ENCODE assay signal across 17 mouse cellular contexts in genomic region chr2:8379590-8379989, GRCm38 (mm10).
DNase-seq lines count a peak whose midpoint lies in the region; ATAC-seq and TF ChIP-seq lines count a peak whose summit lies in the region.
"Had no signal": no experiment of that assay in that cellular context is flagged by ENCODE, and none has a peak within 500 bp of the region (broad histone marks: within the 10 kb centered on the region; RNA-seq: fewer than 3 reads in every experiment).

No protein-coding gene starts in this region.

- H3K9ac ChIP-seq in hindbrain, postnatal 0 days (replicated peaks; ENCODE audit: low read length): no peak overlapping the region
- no peak overlapping the region for H3K9ac ChIP-seq in hindbrain, embryonic 14.5 days
- no peak overlapping the region for H3K9ac ChIP-seq in midbrain, postnatal 0 days (replicated peaks; ENCODE audit: low read length, poor library complexity, severe bottlenecking)
- no peak overlapping the region for H3K9ac ChIP-seq in midbrain, embryonic 11.5 days (ENCODE audit: low read length)
- H3K9ac ChIP-seq: embryonic facial prominence, embryonic 15.5 days; heart, embryonic 12.5 days; hindbrain, embryonic 15.5 days had no signal

- DNase-seq in cerebellum, postnatal 10 days: peak; percentile 4 to 45
- no peak for DNase-seq in cerebellum, adult 11-12 months
- DNase-seq in hindbrain, postnatal 0 days (ENCODE audit: low spot score): peak; percentile 3
- DNase-seq in hindbrain, embryonic 14.5 days (ENCODE audit: low spot score): no peak
- peak; percentile 9 for DNase-seq in midbrain, postnatal 0 days (ENCODE audit: low spot score)
- DNase-seq in midbrain, embryonic 11.5 days (ENCODE audit: low spot score, missing footprints): no peak
- DNase-seq: B cell, adult 2 months; gastrocnemius, adult 2 months; gastrocnemius, postnatal 25 days had no signal

- no peak overlapping the region for H3K4me2 ChIP-seq in hindbrain, postnatal 0 days (ENCODE audit: low read depth, low read length)
- no peak overlapping the region for H3K4me2 ChIP-seq in hindbrain, embryonic 14.5 days (replicated peaks)
- no peak overlapping the region for H3K4me2 ChIP-seq in midbrain, postnatal 0 days (ENCODE audit: low read depth, low read length, poor library complexity, severe bottlenecking)
- no peak overlapping the region for H3K4me2 ChIP-seq in midbrain, embryonic 11.5 days
- H3K4me2 ChIP-seq: embryonic facial prominence, embryonic 15.5 days; heart, embryonic 12.5 days; hindbrain, embryonic 15.5 days had no signal

- WGBS in hindbrain, postnatal 0 days: 78% methylated on average over 3 of the region's 3 CpGs
- WGBS in hindbrain, embryonic 14.5 days: 81% methylated on average over 3 of the region's 3 CpGs
- 88% methylated on average over 3 of the region's 3 CpGs for WGBS in midbrain, postnatal 0 days
- 95% methylated on average over 3 of the region's 3 CpGs for WGBS in midbrain, embryonic 11.5 days

- no peak for ATAC-seq in hindbrain, postnatal 0 days
- no peak for ATAC-seq in hindbrain, embryonic 14.5 days (ENCODE audit: low FRiP score)
- no peak for ATAC-seq in midbrain, postnatal 0 days (ENCODE audit: low FRiP score)
- no peak for ATAC-seq in midbrain, embryonic 11.5 days (ENCODE audit: low FRiP score)
- no peak for ATAC-seq in CD4-positive, CD25-positive, alpha-beta regulatory T cell, adult 4 months
- ATAC-seq: inflammation-experienced regulatory T-cells, adult 6 months; intestine, postnatal 0 days had no signal

- H3K9me3 ChIP-seq in hindbrain, postnatal 0 days (ENCODE audit: low read length): no peaks in the 10 kb centered on the region
- 0 out of 2 replicates have a peak, but pooled peaks cover 2% of the 10 kb centered on the region for H3K9me3 ChIP-seq in hindbrain, embryonic 14.5 days (ENCODE audit: control insufficient read depth, low read length)
- no peaks in the 10 kb centered on the region for H3K9me3 ChIP-seq in midbrain, postnatal 0 days (ENCODE audit: low read length)
- no peaks in the 10 kb centered on the region for H3K9me3 ChIP-seq in midbrain, embryonic 11.5 days (ENCODE audit: control insufficient read depth, low read length)
- H3K9me3 ChIP-seq: embryonic facial prominence, embryonic 15.5 days; hindbrain, embryonic 15.5 days had no signal

- no peak overlapping the region for H3K4me3 ChIP-seq in hindbrain, postnatal 0 days (ENCODE audit: low read length)
- no peak overlapping the region for H3K4me3 ChIP-seq in hindbrain, embryonic 14.5 days (replicated peaks; ENCODE audit: low read length)
- H3K4me3 ChIP-seq in midbrain, postnatal 0 days (ENCODE audit: low read depth, low read length): no peak overlapping the region
- no peak overlapping the region for H3K4me3 ChIP-seq in midbrain, embryonic 11.5 days (ENCODE audit: low read depth, low read length)
- H3K4me3 ChIP-seq: embryonic facial prominence, embryonic 15.5 days; erythroblast, embryonic 14.5 days; gastrocnemius, adult 2 months; heart, embryonic 12.5 days; hindbrain, embryonic 10.5 days; hindbrain, embryonic 15.5 days had no signal

- H3K27me3 ChIP-seq in hindbrain, postnatal 0 days (ENCODE audit: insufficient read depth, low read length): no peaks in the 10 kb centered on the region
- no peaks in the 10 kb centered on the region for H3K27me3 ChIP-seq in hindbrain, embryonic 14.5 days (ENCODE audit: control insufficient read depth, insufficient read depth, low read length)
- H3K27me3 ChIP-seq in midbrain, postnatal 0 days (ENCODE audit: insufficient read depth, low read length): no peaks in the 10 kb centered on the region
- no peaks in the 10 kb centered on the region for H3K27me3 ChIP-seq in midbrain, embryonic 11.5 days (ENCODE audit: control insufficient read depth, insufficient read depth, low read length)
- H3K27me3 ChIP-seq: embryonic facial prominence, embryonic 15.5 days; heart, embryonic 12.5 days; hindbrain, embryonic 15.5 days had no signal

- H3K36me3 ChIP-seq in hindbrain, postnatal 0 days (ENCODE audit: insufficient read depth, low read length): no peaks in the 10 kb centered on the region
- no peaks in the 10 kb centered on the region for H3K36me3 ChIP-seq in hindbrain, embryonic 14.5 days (replicated peaks; ENCODE audit: control insufficient read depth, insufficient read depth)
- H3K36me3 ChIP-seq in midbrain, postnatal 0 days (ENCODE audit: insufficient read depth, low read length): no peaks in the 10 kb centered on the region
- H3K36me3 ChIP-seq in midbrain, embryonic 11.5 days (ENCODE audit: control insufficient read depth, insufficient read depth, low read length): no peaks in the 10 kb centered on the region
- H3K36me3 ChIP-seq: embryonic facial prominence, embryonic 15.5 days; heart, embryonic 12.5 days; hindbrain, embryonic 10.5 days; hindbrain, embryonic 15.5 days had no signal

- H3K4me1 ChIP-seq in hindbrain, postnatal 0 days (ENCODE audit: insufficient read depth, low read length): no peaks in the 10 kb centered on the region
- no peaks in the 10 kb centered on the region for H3K4me1 ChIP-seq in hindbrain, embryonic 14.5 days (replicated peaks; ENCODE audit: control insufficient read depth, insufficient read depth, low read length)
- H3K4me1 ChIP-seq in midbrain, postnatal 0 days (ENCODE audit: insufficient read depth, low read length): no peaks in the 10 kb centered on the region
- no peaks in the 10 kb centered on the region for H3K4me1 ChIP-seq in midbrain, embryonic 11.5 days (ENCODE audit: control insufficient read depth, insufficient read depth, low read length)
- H3K4me1 ChIP-seq: embryonic facial prominence, embryonic 15.5 days; heart, embryonic 12.5 days; hindbrain, embryonic 10.5 days; hindbrain, embryonic 15.5 days had no signal

- H3K27ac ChIP-seq in hindbrain, postnatal 0 days: no peak overlapping the region
- H3K27ac ChIP-seq in hindbrain, embryonic 14.5 days: no peak overlapping the region
- no peak overlapping the region for H3K27ac ChIP-seq in midbrain, postnatal 0 days (ENCODE audit: low read depth, low read length)
- no peak overlapping the region for H3K27ac ChIP-seq in midbrain, embryonic 11.5 days (ENCODE audit: low read depth, low read length)
- H3K27ac ChIP-seq: embryonic facial prominence, embryonic 15.5 days; gastrocnemius, adult 2 months; hindbrain, embryonic 10.5 days; hindbrain, embryonic 15.5 days had no signal

- no peak for TF ChIP-seq CTCF in hindbrain, postnatal 0 days (IDR thresholded peaks at IDR 0.05; ENCODE audit: low read depth)
- no peak for TF ChIP-seq CTCF in midbrain, postnatal 0 days (IDR thresholded peaks at IDR 0.05)

Comparison
In these comparisons a context has a peak if more than half of its experiments do, and no peak if none do; other contexts are left out.
1. DNase-seq: peak in cerebellum, postnatal 10 days (2 of 2), hindbrain, postnatal 0 days (single experiment) and midbrain, postnatal 0 days (single experiment); none in cerebellum, adult 11-12 months (single experiment), hindbrain, embryonic 14.5 days (single experiment) and midbrain, embryonic 11.5 days (single experiment).